Mouse (Mus musculus): Measurements from ENCODE around the gene Arid1b. TPM values are rescaled to one million over a fixed set of nuclear protein-coding genes. Genes with fewer than 3 reads are reported as not detected.
"Not testable (repeated sequence)": the region's sequence is repeated elsewhere in the genome, so short reads cannot be mapped to it uniquely, and the experiment has no call there.

Gene Arid1b
- polyA plus RNA-seq, 1 experiment from 2014 or later: 46.4 TPM

DNA sequence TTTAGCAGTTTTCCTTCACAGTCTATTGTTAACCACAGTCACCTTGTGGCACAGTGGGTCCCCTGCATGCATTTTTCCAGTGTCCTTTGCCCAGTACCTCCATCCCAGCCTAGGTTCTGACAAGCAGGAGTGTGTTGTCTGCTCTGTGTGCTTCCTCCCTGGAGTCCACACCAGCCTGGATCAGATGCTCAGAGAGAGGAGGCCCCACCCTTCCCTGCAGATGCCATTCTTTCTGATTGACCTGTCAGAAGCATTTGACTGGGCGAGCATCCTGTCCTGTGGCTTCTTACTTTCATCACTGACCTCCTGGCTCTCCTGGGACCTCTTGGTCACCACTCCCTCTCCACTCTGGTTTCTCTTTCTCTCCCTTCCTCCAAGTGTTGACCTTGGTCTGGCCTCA is 113.9 kb downstream of the Arid1b start:
- DNase-seq (ENCODE audit: low read depth, low spot score) (no peak), ATAC-seq (no peak)
- no peak for TF ChIP-seq CTCF (IDR thresholded peaks at IDR 0.05)
- in situ Hi-C loops (cut with MboI; ENCODE audit: low pct_unique_long_range_greater_than_20kb): no loop called here
- CTCF ChIA-PET: no interaction called here
- POLR2A ChIA-PET: no interaction called here
- H3K27me3 ChIP-seq: no peaks in the 10 kb centered on the region

- TF ChIP-seq CTCF (IDR thresholded peaks at IDR 0.05): no peak
- no peaks in the 10 kb centered on the region for H3K27me3 ChIP-seq
- DNase-seq (ENCODE audit: low read depth, low spot score) (no peak), ATAC-seq (no peak)
- ChIA-PET POLR2A (no interaction called here), CTCF (no interaction called here)
- in situ Hi-C loops (cut with MboI; ENCODE audit: low pct_unique_long_range_greater_than_20kb): no loop called here
Measured at GRCm38 (mm10) chr17:5108546-5109142, 114.5 kb downstream of the Arid1b start.

DNA sequence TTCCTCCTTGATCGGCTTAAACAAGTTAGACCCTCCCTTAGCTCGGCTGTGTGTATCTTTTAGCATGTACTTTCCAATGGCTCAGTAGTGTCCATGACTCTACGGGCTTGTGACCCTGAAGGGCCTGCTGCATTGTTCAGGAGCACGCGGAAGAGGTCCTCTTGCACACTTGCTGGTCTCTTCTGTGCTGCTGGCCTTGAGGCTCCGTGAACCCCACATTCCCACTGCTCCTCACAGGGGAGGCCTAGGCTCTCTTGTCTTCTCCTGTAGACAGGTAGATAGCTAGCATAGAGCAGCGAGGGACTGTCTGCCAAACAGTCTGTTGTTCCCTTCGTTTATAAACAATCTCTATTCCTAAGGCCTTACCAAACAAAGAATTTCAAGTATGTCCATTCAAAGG is 115.2 kb downstream of the Arid1b start:
- in situ Hi-C loops (cut with MboI; ENCODE audit: low pct_unique_long_range_greater_than_20kb): no loop called here
- CTCF ChIA-PET: no interaction called here
- H3K27me3 ChIP-seq: no peaks in the 10 kb centered on the region
- DNase-seq (ENCODE audit: low read depth, low spot score) (no peak), ATAC-seq (no peak)
- POLR2A ChIA-PET: no interaction called here
- no peak for TF ChIP-seq CTCF (IDR thresholded peaks at IDR 0.05)

DNA sequence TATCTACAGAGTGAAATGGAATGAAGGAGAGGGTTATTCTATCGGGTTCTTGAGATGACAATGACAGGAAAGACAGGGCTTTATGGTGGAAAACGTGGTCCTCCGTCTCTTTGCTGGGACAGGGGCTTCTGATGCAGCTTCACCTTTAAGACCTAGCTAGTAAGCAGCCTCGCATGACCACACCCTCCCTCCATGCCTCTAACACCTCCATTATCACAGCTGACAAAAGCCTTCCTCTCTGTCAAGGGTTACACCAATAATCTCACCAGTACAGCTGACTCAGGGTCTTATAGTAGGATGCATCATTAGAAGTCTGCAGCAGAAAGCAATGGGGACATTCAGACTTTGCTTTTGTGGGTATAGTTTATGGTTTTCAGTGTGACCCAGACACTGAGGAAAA is 116.0 kb downstream of the Arid1b start:
- no peaks in the 10 kb centered on the region for H3K27me3 ChIP-seq
- in situ Hi-C loops (cut with MboI; ENCODE audit: low pct_unique_long_range_greater_than_20kb): no loop called here
- ATAC-seq (no peak), DNase-seq (ENCODE audit: low read depth, low spot score) (no peak)
- ChIA-PET POLR2A (no interaction called here), CTCF (no interaction called here)
- TF ChIP-seq CTCF (IDR thresholded peaks at IDR 0.05): no peak

DNA sequence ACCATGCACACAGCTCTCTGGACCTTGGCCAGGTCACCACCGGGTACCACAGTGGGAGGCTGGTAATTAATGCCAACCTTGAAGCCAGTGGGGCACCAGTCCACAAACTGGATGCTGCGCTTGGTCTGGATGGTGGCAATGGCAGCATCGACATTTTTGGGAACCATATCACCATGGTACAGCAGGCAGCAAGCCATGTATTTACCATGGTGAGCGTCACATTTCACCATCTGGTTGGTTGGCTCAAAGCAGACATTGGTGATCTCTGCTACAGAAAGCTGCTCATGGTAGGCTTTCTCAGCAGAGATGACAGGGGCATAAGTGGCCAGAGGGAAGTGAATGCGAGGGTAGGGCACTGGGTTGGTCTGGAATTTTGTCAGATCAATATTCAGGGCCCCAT is 116.8 kb downstream of the Arid1b start:
- in situ Hi-C loops (cut with MboI; ENCODE audit: low pct_unique_long_range_greater_than_20kb); POLR2A ChIA-PET; ATAC-seq; H3K27me3 ChIP-seq; DNase-seq (ENCODE audit: low read depth, low spot score); CTCF ChIA-PET: not testable (repeated sequence)

GRCm38 (mm10) chr17:5112116-5112515 is 118.0 kb downstream of the Arid1b start:
- DNase-seq (ENCODE audit: low read depth, low spot score) (no peak), ATAC-seq (no peak)
- in situ Hi-C loops (cut with MboI; ENCODE audit: low pct_unique_long_range_greater_than_20kb): no loop called here
- CTCF ChIA-PET: interaction anchor here (1.0 kb wide), 1 partner anchor 9 kb away, joined by 3 read pairs; no protein-coding TSS in a partner anchor
- POLR2A ChIA-PET: no interaction called here
- no peaks in the 10 kb centered on the region for H3K27me3 ChIP-seq
- no peak for TF ChIP-seq CTCF (IDR thresholded peaks at IDR 0.05)

- TF ChIP-seq CTCF (IDR thresholded peaks at IDR 0.05): no peak
- in situ Hi-C loops (cut with MboI; ENCODE audit: low pct_unique_long_range_greater_than_20kb): no loop called here
- DNase-seq (ENCODE audit: low read depth, low spot score): no peak
- ATAC-seq: no peak
- no peaks in the 10 kb centered on the region for H3K27me3 ChIP-seq
- ChIA-PET CTCF (no interaction called here), POLR2A (no interaction called here)
Measured at GRCm38 (mm10) chr17:5115952-5116351, 121.8 kb downstream of the Arid1b start.

- in situ Hi-C loops (cut with MboI; ENCODE audit: low pct_unique_long_range_greater_than_20kb): no loop called here
- DNase-seq (ENCODE audit: low read depth, low spot score) (no peak), ATAC-seq (no peak)
- POLR2A ChIA-PET: no interaction called here
- TF ChIP-seq CTCF (IDR thresholded peaks at IDR 0.05): no peak
- no peaks in the 10 kb centered on the region for H3K27me3 ChIP-seq
- CTCF ChIA-PET: no interaction called here
Measured at GRCm38 (mm10) chr17:5116990-5117389, 122.9 kb downstream of the Arid1b start.

DNA sequence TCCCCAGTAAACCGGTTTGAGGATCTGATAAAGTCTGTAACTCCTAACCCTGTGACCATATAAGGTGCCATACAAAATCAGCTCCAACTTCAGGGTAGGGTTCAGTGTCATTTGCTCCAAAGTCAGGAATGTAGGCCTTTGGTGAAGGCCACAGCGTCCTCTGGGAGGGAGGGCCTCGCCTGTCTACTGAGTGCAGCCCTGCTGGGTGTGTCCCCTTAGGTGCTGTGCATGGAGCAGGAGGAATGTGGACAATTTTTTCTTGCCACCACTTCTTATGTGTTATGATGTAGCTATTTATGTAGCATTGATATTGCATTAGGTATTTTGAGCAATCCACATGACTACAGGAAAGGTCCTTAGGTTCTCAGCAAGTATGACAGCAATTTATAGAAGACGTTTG is 124.0 kb downstream of the Arid1b start:
- DNase-seq (ENCODE audit: low read depth, low spot score) (no peak), ATAC-seq (no peak)
- no peak for TF ChIP-seq CTCF (IDR thresholded peaks at IDR 0.05)
- in situ Hi-C loops (cut with MboI; ENCODE audit: low pct_unique_long_range_greater_than_20kb): no loop called here
- POLR2A ChIA-PET: interaction anchor here (0.6 kb wide), 1 partner anchor 47 kb away, joined by 4 read pairs; no protein-coding TSS in a partner anchor
- no peaks in the 10 kb centered on the region for H3K27me3 ChIP-seq
- CTCF ChIA-PET: interaction anchor here (1.2 to 1.8 kb wide), 2 partner anchors 11 to 12 kb away, joined by 4 to 6 read pairs; no protein-coding TSS in a partner anchor

- POLR2A ChIA-PET: no interaction called here
- no peak for TF ChIP-seq CTCF (IDR thresholded peaks at IDR 0.05)
- ATAC-seq (no peak), DNase-seq (ENCODE audit: low read depth, low spot score) (no peak)
- in situ Hi-C loops (cut with MboI; ENCODE audit: low pct_unique_long_range_greater_than_20kb): no loop called here
- H3K27me3 ChIP-seq: no peaks in the 10 kb centered on the region
- CTCF ChIA-PET: interaction anchor here (0.7 kb wide), 1 partner anchor 9 kb away, joined by 3 read pairs; no protein-coding TSS in a partner anchor
Measured at GRCm38 (mm10) chr17:5124643-5125042, 130.5 kb downstream of the Arid1b start.

- ChIA-PET POLR2A (no interaction called here), CTCF (no interaction called here)
- in situ Hi-C loops (cut with MboI; ENCODE audit: low pct_unique_long_range_greater_than_20kb): no loop called here
- ATAC-seq: no peak
- H3K27me3 ChIP-seq: no peaks in the 10 kb centered on the region
- no peak for TF ChIP-seq CTCF (IDR thresholded peaks at IDR 0.05)
- DNase-seq (ENCODE audit: low read depth, low spot score): no peak
Measured at GRCm38 (mm10) chr17:5125084-5125855, 131.1 kb downstream of the Arid1b start.
